Mouse (Mus musculus) ovary, adult 10 weeks (tissue): Measurements from ENCODE around the gene Nr1d1. TPM values are rescaled to one million over a fixed set of nuclear protein-coding genes. Genes with fewer than 3 reads are reported as not detected.

ENCODE experiments used
- polyA plus RNA-seq: library from polyadenylated mRNA; stranded (reverse); fragments of 350-450 nt; fragmentation: Illumina TruSeq; extraction: RNeasy Lipid Tissue Mini Kit (QIAGEN cat#74804); gene quantifications from one replicate; pipeline ENCODE4 v1.2.3, GENCODE M21; 2014

Gene Nr1d1
- 1.6 TPM for polyA plus RNA-seq

DNA sequence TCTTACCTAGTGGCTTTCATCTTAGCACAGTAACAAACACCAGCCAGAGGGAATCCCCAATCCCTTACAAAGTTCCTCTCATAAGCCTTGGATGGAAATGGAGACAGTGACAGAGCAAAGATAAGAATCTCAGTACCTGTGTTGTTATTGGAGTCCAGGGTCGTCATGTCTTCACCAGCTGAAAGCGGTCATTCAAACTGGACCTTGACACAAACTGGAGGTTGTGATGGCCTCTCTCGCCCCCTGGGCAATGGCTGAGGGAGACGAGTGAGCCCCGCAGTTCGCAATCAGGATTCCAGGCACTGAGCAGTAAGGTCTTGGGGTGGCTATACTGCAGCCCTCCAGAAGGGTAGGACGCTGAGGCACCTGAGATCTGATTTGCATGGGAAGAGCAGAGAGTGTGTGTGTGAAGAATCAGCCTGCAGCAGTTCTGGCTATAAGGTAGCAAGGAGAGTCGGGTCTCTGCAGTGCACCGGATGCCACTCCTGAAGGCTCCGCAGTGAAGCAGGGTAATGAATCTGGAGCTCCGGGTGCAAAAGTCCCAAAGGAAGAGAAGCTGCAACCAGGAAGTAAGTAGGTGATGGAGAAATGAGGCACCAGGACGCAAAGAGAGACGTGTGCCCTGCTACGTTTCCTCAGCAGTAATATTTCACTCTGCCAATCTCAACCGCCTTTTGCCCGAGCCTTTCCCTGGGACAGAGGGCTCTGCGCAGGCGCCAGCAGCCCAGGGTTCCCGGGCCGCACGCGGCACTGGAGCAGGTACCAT lies at the start of gene Nr1d1:
Gene Nr1d1, minus strand, starts transcription at position 752 of the 766 bp plus-strand sequence.

GRCm38 (mm10) chr11:98804605-98805004 lies 29.5 kb upstream of the Nr1d1 start, which contains the start of gene Casc3:
Casc3 (plus strand) TSS chr11:98804905.

GRCm38 (mm10) chr11:98795015-98795713 lies 20.0 kb upstream of the Nr1d1 start, which contains the start of gene Msl1:
Msl1 (plus strand) TSS chr11:98795516.

DNA sequence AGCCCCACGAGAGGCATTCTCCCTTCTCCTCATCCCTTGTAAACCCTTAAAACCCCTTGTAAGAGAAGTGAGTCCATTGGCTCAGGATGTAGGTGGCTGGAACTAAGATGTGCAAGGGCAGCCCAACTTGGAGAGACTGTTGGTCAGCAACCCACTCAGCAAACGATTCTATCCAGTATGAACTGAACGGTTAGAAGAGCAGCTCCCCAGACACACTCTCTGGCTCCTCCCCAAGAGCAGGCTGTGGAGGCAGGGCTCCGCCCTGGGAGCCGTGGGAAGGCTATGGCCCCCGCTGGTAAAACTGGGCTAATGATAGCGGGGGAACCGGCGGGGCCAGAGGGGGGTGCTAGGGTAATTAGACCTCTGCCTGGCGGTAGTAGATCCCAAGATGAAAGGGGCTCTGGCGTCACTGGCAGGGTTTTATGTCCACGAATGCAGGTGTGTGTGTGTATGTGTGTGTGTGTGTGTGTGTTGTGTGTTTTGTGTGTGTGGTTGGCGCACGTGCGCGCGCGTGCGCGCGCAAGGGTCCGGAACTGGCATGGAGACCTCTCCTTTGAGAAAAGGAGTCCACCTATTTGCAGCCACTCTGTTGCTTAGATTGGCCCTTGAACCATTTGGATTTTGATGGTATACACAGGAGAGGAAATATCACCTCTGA lies 34.6 kb downstream of the Nr1d1 start, which contains the start of gene Thra:
Gene Thra, plus strand, starts transcription at position 246 of the 658 bp plus-strand sequence.

GRCm38 (mm10) chr11:98729119-98729588 lies 46.0 kb downstream of the Nr1d1 start, which contains the start of gene Med24:
Med24 (minus strand) TSS chr11:98729435.

Other genes with a start within 250 kb of the Nr1d1 start
- gene Ikzf3, start 229.3 kb downstream of the Nr1d1 start, polyA plus RNA-seq = 0.31 TPM
- 0.60 TPM for gene Zpbp2, start 224.2 kb downstream of the Nr1d1 start, polyA plus RNA-seq
- gene Ormdl3, start 188.0 kb downstream of the Nr1d1 start, polyA plus RNA-seq = 6.9 TPM
- not detected for gene Lrrc3c, start 177.0 kb downstream of the Nr1d1 start, polyA plus RNA-seq
- gene Gm12355, start 149.7 kb downstream of the Nr1d1 start, polyA plus RNA-seq = 0.80 TPM
- not detected for gene Gsdma3, start 149.0 kb downstream of the Nr1d1 start, polyA plus RNA-seq
- not detected for gene Gsdma2, start 128.6 kb downstream of the Nr1d1 start, polyA plus RNA-seq
- gene Gsdma, start 111.0 kb downstream of the Nr1d1 start, polyA plus RNA-seq = not detected
- 14.8 TPM for gene Psmd3, start 92.8 kb downstream of the Nr1d1 start, polyA plus RNA-seq
- not detected for gene Csf3, start 74.1 kb downstream of the Nr1d1 start, polyA plus RNA-seq
- 6.5 TPM for gene Med24, start 45.9 kb downstream of the Nr1d1 start, polyA plus RNA-seq
- gene Thra, start 34.7 kb downstream of the Nr1d1 start, polyA plus RNA-seq = 8.4 TPM
- gene Msl1, start 20.2 kb upstream of the Nr1d1 start, polyA plus RNA-seq = 113 TPM
- gene Casc3, start 29.6 kb upstream of the Nr1d1 start, polyA plus RNA-seq = 24.9 TPM
- gene Rapgefl1, start 61.5 kb upstream of the Nr1d1 start, polyA plus RNA-seq = 0.63 TPM
- 12.0 TPM for gene Wipf2, start 88.3 kb upstream of the Nr1d1 start, polyA plus RNA-seq
- 6.8 TPM for gene Cdc6, start 132.5 kb upstream of the Nr1d1 start, polyA plus RNA-seq
- 2.4 TPM for gene Rara, start 152.5 kb upstream of the Nr1d1 start, polyA plus RNA-seq
- not detected for gene Gjd3, start 207.7 kb upstream of the Nr1d1 start, polyA plus RNA-seq
- 203 TPM for gene Top2a, start 248.9 kb upstream of the Nr1d1 start, polyA plus RNA-seq